Mouse (Mus musculus) CD4-positive, CD25-positive, alpha-beta regulatory T cell, adult 2 months (primary cell): Measurements from ENCODE around the gene Qrfp.

Source experiments
- DNase-seq: peaks from one replicate; pipeline ENCODE4 v3.0.0-alpha.2; 2012; ENCODE audit warnings: low read depth, low spot score

The Qrfp gene

GRCm38 (mm10) chr2:31810444-31810843, at the start of gene Qrfp:
Gene Qrfp, minus strand, starts transcription at chr2:31810580.
- peak; percentile 32 for DNase-seq

DNA sequence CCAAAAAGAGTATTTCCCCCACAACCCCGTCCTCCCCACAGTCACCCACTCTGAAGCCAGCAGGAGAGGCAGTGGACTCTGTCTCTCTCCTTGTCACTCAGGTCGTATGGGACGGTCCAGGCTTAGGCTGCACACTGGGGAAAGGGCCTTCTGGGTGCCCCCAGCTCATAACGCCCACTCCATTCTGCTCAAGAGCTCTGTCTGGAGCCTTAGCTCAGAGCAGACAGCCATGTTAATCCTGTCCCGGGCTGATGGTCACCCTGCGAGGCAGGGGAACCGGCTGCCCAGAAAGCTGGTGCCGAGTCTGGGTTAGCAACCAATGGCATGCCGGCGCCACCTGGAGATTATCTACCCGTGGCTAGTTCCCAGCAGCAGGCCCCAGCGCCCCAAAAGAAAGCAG, 48.1 kb upstream of the Qrfp start:
- DNase-seq = no peak

- no peak for DNase-seq
Observed at GRCm38 (mm10) chr2:31857180-31857579, 46.8 kb upstream of the Qrfp start.

DNA sequence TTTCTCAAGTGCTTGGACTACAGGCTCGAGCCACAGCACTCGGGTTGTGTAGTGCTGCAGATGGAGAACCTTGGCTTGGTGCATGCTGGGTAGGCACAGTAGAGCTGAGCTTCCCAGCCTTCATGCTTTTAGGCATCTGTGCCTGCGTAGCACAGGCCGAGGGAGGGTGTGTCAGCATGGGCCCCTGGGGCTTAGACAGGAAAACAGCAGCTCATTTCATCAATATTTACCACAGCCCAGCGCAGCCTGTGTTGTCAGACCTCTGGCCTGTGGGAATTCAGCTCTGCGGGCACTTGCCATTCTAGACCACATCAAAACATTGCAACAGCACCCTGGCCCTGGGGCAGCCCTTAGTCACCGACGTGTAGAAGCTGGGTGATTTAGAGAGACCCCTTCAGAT, 45.6 kb upstream of the Qrfp start:
- no peak for DNase-seq

DNA sequence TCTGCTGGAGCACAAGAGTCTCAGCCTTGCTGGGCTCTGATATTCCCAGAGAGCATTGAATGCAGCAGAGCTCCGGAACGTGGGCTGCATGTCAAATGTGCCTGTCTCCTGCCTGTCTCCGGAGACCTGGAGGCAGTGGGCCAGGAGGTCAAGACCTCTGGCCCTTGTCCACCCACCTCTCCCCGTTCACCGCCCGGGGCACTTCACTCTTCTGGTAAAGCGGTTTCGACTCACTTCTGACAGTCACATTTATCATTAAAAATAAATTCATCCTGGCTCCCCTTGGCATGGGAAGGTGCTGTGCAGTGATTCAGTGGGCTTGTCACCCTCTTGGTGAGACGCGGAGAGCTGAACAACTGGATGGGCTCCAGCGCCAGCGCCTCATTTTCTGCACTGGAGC, 39.8 kb upstream of the Qrfp start:
- DNase-seq = no peak

DNA sequence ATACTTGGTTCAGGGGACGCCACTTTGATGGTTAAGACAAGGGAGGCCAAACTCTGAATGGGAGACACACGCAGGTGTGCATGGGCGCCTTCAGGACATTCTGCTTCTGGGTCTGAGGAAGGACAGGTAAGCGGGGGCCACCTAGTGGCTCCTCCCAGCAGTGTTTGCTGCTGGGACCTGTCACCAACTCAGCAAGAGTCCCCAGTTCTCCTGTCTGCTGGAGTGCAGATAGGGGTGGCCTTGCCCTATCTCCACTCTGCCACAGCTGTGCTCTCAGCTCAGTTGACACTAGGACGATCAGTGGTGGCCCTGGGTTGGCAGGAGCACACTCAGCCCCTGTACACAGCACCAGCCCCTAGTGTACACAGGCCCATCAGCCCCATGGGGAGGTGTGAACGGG, 37.5 kb upstream of the Qrfp start:
- DNase-seq = peak; percentile 84

GRCm38 (mm10) chr2:31846692-31847660, 36.6 kb upstream of the Qrfp start:
- peak; percentile 49 for DNase-seq

GRCm38 (mm10) chr2:31845896-31846691, 35.7 kb upstream of the Qrfp start, which contains the start of gene Fibcd1:
Gene Fibcd1, minus strand, starts transcription at chr2:31846005.
- peak; percentile 61 for DNase-seq

GRCm38 (mm10) chr2:31845512-31845895, 35.1 kb upstream of the Qrfp start:
- DNase-seq = no peak

DNA sequence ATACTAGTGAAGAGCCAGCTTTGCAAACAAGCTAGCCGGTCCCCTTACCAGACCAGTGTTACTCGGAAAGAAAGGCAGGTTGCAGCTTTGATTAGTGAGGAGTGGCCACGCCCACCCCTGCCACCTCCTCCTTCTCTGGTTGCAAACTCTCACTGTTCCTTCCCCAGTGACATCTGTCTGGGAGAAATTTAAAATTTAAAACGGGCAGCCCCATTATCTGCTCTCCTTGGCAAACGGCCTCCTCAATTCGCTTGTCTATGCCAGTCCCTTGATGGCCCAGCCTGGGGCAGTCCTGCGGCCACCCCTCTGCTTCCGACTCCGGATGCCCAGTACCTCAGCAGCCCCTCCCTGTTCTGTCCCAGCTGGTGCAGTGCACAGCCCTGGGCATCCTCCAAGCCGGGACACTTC, 34.4 kb upstream of the Qrfp start:
- peak; percentile 22 for DNase-seq

DNA sequence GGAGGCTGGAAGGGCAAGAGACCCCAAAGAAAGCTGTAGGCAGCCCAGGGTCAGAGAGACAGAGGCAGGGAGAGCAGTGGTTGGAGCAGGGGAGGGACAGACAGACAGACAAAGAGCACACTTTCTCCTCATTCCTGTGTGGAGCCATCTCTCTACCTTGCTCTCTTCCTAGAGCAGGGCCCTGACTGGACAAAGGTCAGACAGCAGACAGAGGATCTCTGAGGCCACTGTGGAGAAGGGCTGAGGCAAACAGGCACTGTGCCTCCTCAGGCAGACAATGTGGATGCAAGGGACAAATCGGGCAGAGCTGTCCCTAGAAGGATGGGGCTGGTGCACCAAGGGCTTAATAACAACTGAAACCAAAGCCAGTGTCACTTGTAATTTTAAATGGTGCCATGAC, 28.5 kb upstream of the Qrfp start:
- no peak for DNase-seq

- DNase-seq = no peak
Observed at GRCm38 (mm10) chr2:31836985-31837384, 26.6 kb upstream of the Qrfp start.

DNA sequence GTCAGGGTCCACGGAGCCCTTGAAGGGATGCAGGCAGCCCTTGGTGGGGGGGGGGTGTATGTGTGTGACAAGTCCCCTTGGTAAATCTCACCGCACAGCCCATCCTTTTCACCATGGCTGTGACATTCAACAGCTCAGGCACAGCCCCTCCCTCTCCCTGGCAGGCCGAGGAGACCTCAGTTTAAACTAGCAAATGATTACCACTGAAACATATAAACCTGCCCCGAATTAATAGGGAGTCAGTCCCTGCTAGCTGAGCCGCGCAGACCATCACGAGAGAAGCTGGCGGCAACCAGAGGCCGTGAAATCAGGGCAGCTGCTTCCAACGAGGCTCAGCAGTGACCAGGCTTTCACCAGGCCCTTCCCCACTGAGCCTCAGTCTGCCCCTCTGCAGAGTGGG, 25.7 kb upstream of the Qrfp start:
- no peak for DNase-seq

DNA sequence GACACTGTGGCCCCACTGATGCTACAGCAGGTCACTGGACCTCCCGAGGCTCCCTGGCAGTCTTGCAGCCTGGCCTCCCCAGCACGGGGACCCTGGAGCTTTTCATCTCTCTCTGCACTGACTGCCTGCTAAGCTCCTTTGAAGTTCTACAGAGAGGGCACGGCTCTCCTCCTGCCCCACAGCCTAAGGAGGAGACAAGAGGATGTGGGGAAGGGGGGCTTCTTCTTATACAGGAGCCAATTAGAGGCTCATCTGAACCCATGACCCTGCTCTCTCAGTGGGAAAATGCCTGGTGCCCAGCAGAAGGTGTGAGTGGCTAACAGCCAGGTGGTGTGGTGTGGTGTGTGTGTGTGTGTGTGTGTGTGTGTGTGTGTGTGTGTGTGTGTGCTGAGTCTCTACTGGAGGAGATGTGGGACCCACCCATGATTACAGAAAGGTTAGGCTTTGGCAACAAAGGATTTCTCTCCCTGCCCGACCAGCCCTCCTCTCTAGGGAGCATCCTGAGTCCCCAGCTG, 18.0 kb upstream of the Qrfp start:
- DNase-seq = no peak

DNA sequence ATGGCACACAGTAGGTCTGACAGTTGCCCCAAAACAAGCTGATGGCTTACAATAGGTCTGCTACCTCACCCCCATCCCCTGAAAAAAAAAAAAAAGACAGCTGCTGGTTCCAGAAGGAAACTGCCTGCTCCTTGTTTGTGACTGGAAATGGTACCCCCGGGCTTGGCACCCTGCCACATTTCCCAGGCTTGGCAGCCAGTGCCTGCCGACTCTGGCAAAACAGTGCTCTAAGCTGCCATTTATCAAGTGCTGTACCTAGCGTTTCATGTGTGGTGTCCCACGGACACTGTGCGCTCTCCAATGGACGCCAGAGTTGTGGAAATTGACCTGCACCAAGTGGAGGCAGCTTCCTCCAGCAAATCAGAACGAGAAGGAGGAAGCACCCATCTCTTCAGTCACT, 17.5 kb upstream of the Qrfp start:
- no peak for DNase-seq

DNA sequence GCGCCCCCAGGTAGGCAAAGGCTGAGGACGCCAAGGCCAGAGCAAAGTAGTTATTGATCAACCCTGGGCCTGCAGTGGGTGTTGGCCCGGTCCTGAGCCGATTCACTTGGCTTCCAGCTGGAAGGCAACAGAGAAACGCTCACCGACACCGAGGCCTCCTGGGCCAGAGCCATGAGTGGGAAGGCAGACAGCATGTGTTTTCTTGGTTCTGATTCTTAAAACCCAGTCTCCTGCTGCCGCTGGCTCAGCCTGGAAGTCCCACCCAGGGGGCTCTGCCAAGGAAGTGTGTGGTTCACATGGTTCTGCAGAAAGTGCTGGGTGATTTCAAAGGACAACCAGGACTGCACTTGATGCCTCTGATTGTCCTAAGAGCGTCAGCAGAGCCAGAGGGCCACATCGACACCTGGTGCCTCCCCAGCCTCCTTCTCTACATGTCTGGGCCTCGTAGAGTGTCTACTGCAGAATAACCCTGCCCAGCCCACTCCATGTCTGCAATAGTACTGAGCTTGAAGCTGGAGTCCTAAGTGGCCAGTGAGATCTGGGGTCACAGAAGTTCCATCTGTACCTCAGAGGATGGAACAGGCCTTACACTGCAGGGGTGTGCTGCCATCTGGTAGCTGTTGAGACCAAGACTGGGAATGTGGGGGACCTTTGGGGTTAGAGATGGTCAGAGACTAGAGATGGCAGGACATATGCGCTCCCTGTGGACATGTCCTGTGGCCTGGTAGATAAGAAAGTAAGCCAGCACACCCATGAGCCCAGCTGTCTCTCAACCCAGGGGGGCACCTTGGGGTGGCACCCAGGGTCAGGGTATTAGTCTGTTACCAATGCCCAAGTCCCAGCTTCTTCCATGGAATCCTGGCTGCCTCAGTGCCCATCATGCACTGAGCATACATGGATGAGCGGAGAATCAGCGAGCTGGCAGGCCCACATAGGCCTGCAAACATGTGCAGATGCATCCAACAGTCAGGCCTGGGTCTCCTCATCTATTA, 16.0 kb upstream of the Qrfp start:
- DNase-seq = no peak

DNA sequence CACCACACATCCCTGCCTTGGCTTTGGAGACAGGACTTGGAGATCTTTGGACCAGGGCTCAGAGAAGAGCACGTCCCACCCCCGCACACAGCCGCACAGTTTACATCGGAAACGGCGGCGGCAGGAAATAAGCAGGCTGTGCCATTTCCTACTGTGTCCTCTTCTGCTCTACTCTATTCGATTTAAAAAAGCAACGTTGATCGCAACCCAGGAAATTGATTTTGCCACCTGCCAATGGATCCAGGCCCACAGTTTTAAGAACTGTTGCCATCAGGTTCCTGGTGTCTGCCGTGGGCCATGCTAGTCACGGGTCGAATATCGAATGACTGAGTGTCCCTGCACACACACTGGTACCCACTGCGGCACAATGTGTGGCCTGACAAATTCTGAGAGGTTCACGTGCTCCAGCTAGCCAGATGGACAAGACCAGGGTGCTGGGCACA, 15.1 kb upstream of the Qrfp start:
- DNase-seq = peak; percentile 72

GRCm38 (mm10) chr2:31823933-31824730, 13.8 kb upstream of the Qrfp start:
- peak; percentile 74 for DNase-seq

DNA sequence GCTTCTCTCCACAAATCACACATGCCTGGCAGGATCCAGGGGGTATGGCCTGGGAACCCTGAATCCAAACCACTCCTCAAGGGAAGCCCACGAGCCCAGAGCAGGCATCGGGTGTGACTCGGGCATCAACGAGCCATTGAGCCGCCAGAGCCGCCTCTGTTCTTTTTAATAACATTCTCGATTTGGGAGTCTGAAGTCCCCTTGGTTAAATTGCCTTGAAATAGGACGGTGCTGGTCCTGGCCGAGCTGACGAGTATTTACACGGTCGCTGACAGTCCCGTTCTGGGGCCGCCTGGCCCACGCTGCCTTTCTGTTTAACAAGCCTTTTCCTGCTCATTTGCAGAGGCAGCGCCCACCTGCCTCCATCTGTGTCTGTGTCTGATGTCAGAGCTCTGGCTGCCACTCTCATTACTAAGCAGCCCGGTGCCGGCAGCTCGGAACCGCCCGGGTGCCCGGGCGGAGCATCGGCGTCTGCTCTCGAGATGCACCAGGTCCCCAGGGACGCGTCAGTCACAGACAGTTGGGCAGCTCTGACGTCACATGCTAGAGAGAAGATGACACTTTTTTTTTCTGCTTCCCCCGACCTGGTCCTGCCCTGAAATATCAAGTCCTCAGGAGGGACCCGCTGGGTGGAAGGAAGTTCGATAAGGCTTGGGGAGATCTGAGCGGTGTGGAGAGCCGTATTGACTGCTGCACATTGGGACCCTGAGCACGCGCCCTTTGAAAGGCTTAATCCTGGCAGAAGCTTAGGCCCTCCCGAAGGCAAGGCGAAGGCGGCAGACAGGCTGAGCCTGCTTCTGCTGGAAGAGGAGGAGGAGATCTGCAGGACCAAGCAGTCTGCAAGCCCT, 12.4 kb upstream of the Qrfp start:
- peak; percentile 77 for DNase-seq
